Mouse (Mus musculus): ENCODE data around the gene Gnl2. TPM values are rescaled to one million over a fixed set of nuclear protein-coding genes. Genes with fewer than 3 reads are reported as not detected.
A peak's percentile ranks its signal among the peaks of the same experiment; 100 is the strongest.

Gene Gnl2
- total RNA-seq, 1 experiment, result 77.8 TPM

DNA sequence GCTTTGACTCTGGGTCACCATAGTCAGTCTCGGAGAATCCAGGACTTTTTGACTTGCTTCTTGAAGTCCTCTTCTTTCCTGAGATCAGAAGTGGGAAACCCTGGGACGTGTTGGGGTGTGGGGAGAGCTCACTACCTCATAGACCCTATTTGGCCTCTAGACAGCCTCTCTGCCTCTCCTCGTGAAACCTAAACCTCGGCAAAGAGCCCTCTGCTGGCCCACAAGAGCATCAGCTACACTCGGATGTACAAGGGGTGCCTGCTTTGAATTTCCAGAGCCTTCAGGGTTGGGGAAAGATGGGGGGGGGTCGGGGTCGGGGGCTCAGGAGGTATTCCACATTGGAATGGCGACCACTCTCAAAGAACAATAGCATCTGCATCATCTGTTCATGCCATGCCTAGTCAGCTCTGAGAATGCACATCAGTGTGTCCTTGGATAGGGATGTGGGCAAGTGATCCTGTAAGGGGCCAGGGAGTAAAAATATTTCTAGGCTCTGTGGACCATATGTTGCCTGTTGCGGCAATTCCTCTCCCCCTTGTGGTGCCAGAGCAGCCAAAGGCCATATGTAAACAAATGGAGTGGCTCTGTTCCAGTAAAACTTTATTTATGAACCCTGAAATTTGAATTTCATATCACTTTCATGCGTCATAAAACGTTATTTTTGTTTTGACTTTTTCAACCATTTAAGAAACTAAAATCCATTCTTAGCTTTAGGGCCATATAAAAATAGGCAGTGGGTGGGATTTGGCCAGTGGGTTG lies 4.6 kb downstream of the Gnl2 start:
- H3K36me3 ChIP-seq (ENCODE audit: control insufficient read depth, insufficient read depth, low read length, poor library complexity, severe bottlenecking), result no peaks in the 10 kb centered on the region

GRCm38 (mm10) chr4:125029891-125030614 lies 13.7 kb downstream of the Gnl2 start:
- TF ChIP-seq CHD2 (IDR thresholded peaks at IDR 0.05; ENCODE audit: low read depth, low read length) (peak; percentile 44; the same call in 1 of the 2 replicates), HCFC1 (IDR thresholded peaks at IDR 0.05; ENCODE audit: borderline replicate concordance, insufficient read depth, low read length) (peak; percentile 68; the same call in 1 of the 2 replicates), MAFK (IDR thresholded peaks at IDR 0.05; ENCODE audit: insufficient read depth, low read depth, low read length) (no peak), ZNF384 (IDR thresholded peaks at IDR 0.05; ENCODE audit: low read depth, low read length) (no peak), ZC3H11A (IDR thresholded peaks at IDR 0.05; ENCODE audit: borderline replicate concordance, low read depth, low read length) (0 out of 2 replicates have a peak, but pooled peaks have one; percentile 1)
- no peaks in the 10 kb centered on the region for H3K9me3 ChIP-seq (ENCODE audit: control insufficient read depth, insufficient read depth, low read depth, low read length)

More for the DNA sequence above, 4.6 kb downstream of the Gnl2 start:
- Histone ChIP-seq H3K9me3 (ENCODE audit: control insufficient read depth, insufficient read depth, low read depth, low read length) (no peaks in the 10 kb centered on the region), H3K4me3 (ENCODE audit: insufficient read depth in 1 of 2, low read depth in 1 of 2, low read length in 2 of 2, poor library complexity in 1 of 2, severe bottlenecking in 1 of 2) (no peak overlapping the region), H3K4me1 (ENCODE audit: control insufficient read depth in 2 of 2, insufficient read depth in 2 of 2, low read length in 2 of 2, poor library complexity in 1 of 2) (no peaks in the 10 kb centered on the region), H3K9ac (ENCODE audit: insufficient read depth, low read depth, low read length, poor library complexity, severe bottlenecking) (no peak overlapping the region), H3K27ac (ENCODE audit: insufficient read depth, low read depth, low read length, poor library complexity, severe bottlenecking) (no peak overlapping the region)
- in situ Hi-C loops (cut with MboI; ENCODE audit: low sequenced_read_pairs in 2 of 2, unreplicated experiment in 2 of 2), result no loop called here
- no peak for DNase-seq (ENCODE audit: low read depth, low spot score)
- TF ChIP-seq HCFC1 (IDR thresholded peaks at IDR 0.05; ENCODE audit: borderline replicate concordance, insufficient read depth, low read length), result no peak
- no peak for TF ChIP-seq ZC3H11A (IDR thresholded peaks at IDR 0.05; ENCODE audit: borderline replicate concordance, low read depth, low read length)
- no peak for TF ChIP-seq ZNF384 (IDR thresholded peaks at IDR 0.05; ENCODE audit: low read depth, low read length)
- no peak for TF ChIP-seq CHD2 (IDR thresholded peaks at IDR 0.05; ENCODE audit: low read depth, low read length)
- TF ChIP-seq MAFK (IDR thresholded peaks at IDR 0.05; ENCODE audit: insufficient read depth, low read depth, low read length), result no peak

DNA sequence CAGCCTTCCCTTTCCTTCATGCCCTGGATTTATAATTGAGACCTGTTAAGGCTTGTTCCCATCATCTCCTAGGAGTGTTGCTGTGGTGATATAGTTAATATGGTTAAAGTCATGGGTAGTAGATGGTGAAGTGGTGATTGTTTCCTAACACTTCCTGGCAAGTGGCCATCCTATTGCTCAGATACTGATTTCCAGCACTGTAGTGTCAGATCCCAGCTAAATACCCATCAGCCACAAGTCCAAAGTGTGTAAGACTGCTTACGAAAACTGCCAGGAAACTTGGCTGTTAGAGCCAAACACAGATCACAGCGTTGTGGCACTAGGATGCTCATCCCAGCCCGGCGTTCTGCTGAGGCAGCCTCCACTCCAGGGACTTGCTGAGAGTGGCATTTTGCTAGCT lies 18.0 kb downstream of the Gnl2 start:
- Histone ChIP-seq H3K36me3 (ENCODE audit: control insufficient read depth, insufficient read depth, low read length, poor library complexity, severe bottlenecking) (peaks cover 24% of the 10 kb centered on the region), H3K27ac (ENCODE audit: insufficient read depth, low read depth, low read length, poor library complexity, severe bottlenecking) (no peak overlapping the region)

More at GRCm38 (mm10) chr4:125029891-125030614, 13.7 kb downstream of the Gnl2 start:
- Histone ChIP-seq H3K27ac (ENCODE audit: insufficient read depth, low read depth, low read length, poor library complexity, severe bottlenecking) (peak overlapping the region; percentile 42; the same call in 1 of the 2 replicates), H3K9ac (ENCODE audit: insufficient read depth, low read depth, low read length, poor library complexity, severe bottlenecking) (peak overlapping the region; percentile 96), H3K4me1 (ENCODE audit: control insufficient read depth in 2 of 2, insufficient read depth in 2 of 2, low read length in 2 of 2, poor library complexity in 1 of 2) (peaks cover 3 to 4% of the 10 kb centered on the region in 2 experiments; a peak in 2 of 4 replicates), H3K4me3 (ENCODE audit: insufficient read depth in 1 of 2, low read depth in 1 of 2, low read length in 2 of 2, poor library complexity in 1 of 2, severe bottlenecking in 1 of 2) (peak overlapping the region; percentile 87 to 90), H3K36me3 (ENCODE audit: control insufficient read depth, insufficient read depth, low read length, poor library complexity, severe bottlenecking) (peaks cover 1% of the 10 kb centered on the region; the same call in 1 of the 2 replicates)
- in situ Hi-C loops (cut with MboI; ENCODE audit: low sequenced_read_pairs in 2 of 2, unreplicated experiment in 2 of 2), result no loop called here
- DNase-seq (ENCODE audit: low read depth, low spot score), result peak; percentile 90

GRCm38 (mm10) chr4:125044454-125044853 lies 28.1 kb downstream of the Gnl2 start:
- TF ChIP-seq MAFK (IDR thresholded peaks at IDR 0.05; ENCODE audit: insufficient read depth, low read depth, low read length) (no peak), ZC3H11A (IDR thresholded peaks at IDR 0.05; ENCODE audit: borderline replicate concordance, low read depth, low read length) (no peak), HCFC1 (IDR thresholded peaks at IDR 0.05; ENCODE audit: borderline replicate concordance, insufficient read depth, low read length) (no peak), CHD2 (IDR thresholded peaks at IDR 0.05; ENCODE audit: low read depth, low read length) (no peak), ZNF384 (IDR thresholded peaks at IDR 0.05; ENCODE audit: low read depth, low read length) (no peak)
- Histone ChIP-seq H3K9me3 (ENCODE audit: control insufficient read depth, insufficient read depth, low read depth, low read length) (no peaks in the 10 kb centered on the region), H3K4me1 (ENCODE audit: control insufficient read depth in 2 of 2, insufficient read depth in 2 of 2, low read length in 2 of 2, poor library complexity in 1 of 2) (no peaks in the 10 kb centered on the region), H3K27ac (ENCODE audit: insufficient read depth, low read depth, low read length, poor library complexity, severe bottlenecking) (no peak overlapping the region), H3K4me3 (ENCODE audit: insufficient read depth in 1 of 2, low read depth in 1 of 2, low read length in 2 of 2, poor library complexity in 1 of 2, severe bottlenecking in 1 of 2) (no peak overlapping the region), H3K36me3 (ENCODE audit: control insufficient read depth, insufficient read depth, low read length, poor library complexity, severe bottlenecking) (peaks cover 71% of the 10 kb centered on the region), H3K9ac (ENCODE audit: insufficient read depth, low read depth, low read length, poor library complexity, severe bottlenecking) (no peak overlapping the region)
- in situ Hi-C loops (cut with MboI; ENCODE audit: low sequenced_read_pairs in 2 of 2, unreplicated experiment in 2 of 2), result no loop called here
- no peak for DNase-seq (ENCODE audit: low read depth, low spot score)

More for the DNA sequence above, 18.0 kb downstream of the Gnl2 start:
- in situ Hi-C loops (cut with MboI; ENCODE audit: low sequenced_read_pairs in 2 of 2, unreplicated experiment in 2 of 2), result no loop called here
- TF ChIP-seq ZC3H11A (IDR thresholded peaks at IDR 0.05; ENCODE audit: borderline replicate concordance, low read depth, low read length), result no peak
- TF ChIP-seq HCFC1 (IDR thresholded peaks at IDR 0.05; ENCODE audit: borderline replicate concordance, insufficient read depth, low read length), result no peak
- TF ChIP-seq MAFK (IDR thresholded peaks at IDR 0.05; ENCODE audit: insufficient read depth, low read depth, low read length), result no peak
- no peak for TF ChIP-seq ZNF384 (IDR thresholded peaks at IDR 0.05; ENCODE audit: low read depth, low read length)
- H3K9me3 ChIP-seq (ENCODE audit: control insufficient read depth, insufficient read depth, low read depth, low read length), result no peaks in the 10 kb centered on the region
- DNase-seq (ENCODE audit: low read depth, low spot score), result no peak
- no peak overlapping the region for H3K4me3 ChIP-seq (ENCODE audit: insufficient read depth in 1 of 2, low read depth in 1 of 2, low read length in 2 of 2, poor library complexity in 1 of 2, severe bottlenecking in 1 of 2)
- no peak overlapping the region for H3K9ac ChIP-seq (ENCODE audit: insufficient read depth, low read depth, low read length, poor library complexity, severe bottlenecking)
- peaks cover 3 to 4% of the 10 kb centered on the region in 2 experiments; a peak in 2 of 4 replicates for H3K4me1 ChIP-seq (ENCODE audit: control insufficient read depth in 2 of 2, insufficient read depth in 2 of 2, low read length in 2 of 2, poor library complexity in 1 of 2)
